Mouse (Mus musculus): Measurements from ENCODE around the gene Krt17. TPM values are rescaled to one million over a fixed set of nuclear protein-coding genes. Genes with fewer than 3 reads are reported as not detected.

The Krt17 gene
- polyA plus RNA-seq, 2 experiments: 0.15 to 0.18 TPM

DNA sequence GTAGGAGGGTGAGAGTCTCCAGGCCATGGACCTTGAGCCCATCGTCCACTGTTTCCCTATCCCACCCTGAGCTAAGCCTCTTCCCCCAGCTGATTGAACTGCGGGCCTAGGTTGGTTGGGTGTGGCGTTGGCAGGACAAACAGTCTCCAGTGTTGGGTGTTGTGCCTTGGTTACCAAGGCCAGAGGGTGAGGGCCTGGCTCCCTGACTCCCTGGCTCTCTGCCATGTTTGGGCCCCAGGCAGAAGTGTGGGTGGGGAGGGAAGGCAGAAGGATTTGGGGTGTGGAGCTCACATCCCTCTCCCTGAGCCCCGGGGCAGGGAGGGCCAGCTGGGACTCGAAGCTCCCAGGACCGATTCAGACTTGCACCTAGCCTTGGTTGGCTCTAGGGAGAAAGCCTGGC is 28.1 kb upstream of the Krt17 start:
- no peak overlapping the region for H3K4me3 ChIP-seq (ENCODE audit: insufficient read depth in 1 of 2, low read depth in 2 of 2, low read length in 2 of 2)
- H3K9ac ChIP-seq (replicated peaks): no peak overlapping the region
- no peaks in the 10 kb centered on the region for H3K9me3 ChIP-seq (ENCODE audit: control insufficient read depth, low read length)
- no peaks in the 10 kb centered on the region for H3K27me3 ChIP-seq (ENCODE audit: control insufficient read depth, insufficient read depth, low read length)
- no peaks in the 10 kb centered on the region for H3K36me3 ChIP-seq (replicated peaks; ENCODE audit: control insufficient read depth, insufficient read depth, low read depth)
- DNase-seq (ENCODE audit: low read depth in 3 of 3, low spot score in 3 of 3) (no peak), ATAC-seq (ENCODE audit: insufficient read depth) (no peak)
- no peaks in the 10 kb centered on the region for H3K4me1 ChIP-seq (replicated peaks; ENCODE audit: control insufficient read depth in 2 of 2, insufficient read depth in 2 of 2, low read length in 1 of 2)
- 72% methylated on average over 6 of the region's 6 CpGs for WGBS (ENCODE audit: insufficient replicate concordance)
- TF ChIP-seq CTCF (IDR thresholded peaks at IDR 0.05; ENCODE audit: low read depth) (no peak), EP300 (IDR thresholded peaks at IDR 0.05; ENCODE audit: low read depth) (no peak)
- H3K27ac ChIP-seq: no peak overlapping the region
- H3K4me2 ChIP-seq (ENCODE audit: low read depth): no peak overlapping the region

DNA sequence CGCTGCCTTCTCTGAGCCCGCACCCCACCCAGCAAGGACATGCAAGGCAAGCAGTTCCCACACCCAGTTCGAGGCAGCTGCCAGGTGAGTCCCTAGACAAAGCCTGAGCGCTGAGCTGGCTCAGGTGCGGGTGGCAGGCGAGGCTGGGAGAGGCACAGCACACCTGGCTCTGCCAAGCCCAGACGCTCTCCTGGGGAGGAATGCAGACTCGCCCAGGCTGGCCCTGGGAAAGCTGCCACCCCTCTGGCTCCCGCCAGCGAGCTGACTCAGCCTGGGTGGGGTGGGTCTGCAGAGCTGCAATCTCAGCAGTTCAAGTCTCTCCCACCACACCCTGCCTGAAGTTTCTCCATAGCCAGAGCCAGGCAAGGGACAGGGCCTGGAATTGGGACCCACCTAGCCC is 26.2 kb upstream of the Krt17 start:
- WGBS (ENCODE audit: insufficient replicate concordance): 43% methylated on average over 10 of the region's 10 CpGs
- Histone ChIP-seq H3K4me1 (replicated peaks; ENCODE audit: control insufficient read depth in 2 of 2, insufficient read depth in 2 of 2, low read length in 1 of 2) (no peaks in the 10 kb centered on the region), H3K9me3 (ENCODE audit: control insufficient read depth, low read length) (no peaks in the 10 kb centered on the region), H3K9ac (replicated peaks) (no peak overlapping the region), H3K27ac (no peak overlapping the region), H3K27me3 (ENCODE audit: control insufficient read depth, insufficient read depth, low read length) (no peaks in the 10 kb centered on the region), H3K36me3 (replicated peaks; ENCODE audit: control insufficient read depth, insufficient read depth, low read depth) (no peaks in the 10 kb centered on the region), H3K4me3 (ENCODE audit: insufficient read depth in 1 of 2, low read depth in 2 of 2, low read length in 2 of 2) (no peak overlapping the region), H3K4me2 (ENCODE audit: low read depth) (no peak overlapping the region)
- TF ChIP-seq CTCF (IDR thresholded peaks at IDR 0.05; ENCODE audit: low read depth): no peak
- TF ChIP-seq EP300 (IDR thresholded peaks at IDR 0.05; ENCODE audit: low read depth): no peak
- DNase-seq (ENCODE audit: low read depth in 3 of 3, low spot score in 3 of 3): no peak
- ATAC-seq (ENCODE audit: insufficient read depth): no peak

DNA sequence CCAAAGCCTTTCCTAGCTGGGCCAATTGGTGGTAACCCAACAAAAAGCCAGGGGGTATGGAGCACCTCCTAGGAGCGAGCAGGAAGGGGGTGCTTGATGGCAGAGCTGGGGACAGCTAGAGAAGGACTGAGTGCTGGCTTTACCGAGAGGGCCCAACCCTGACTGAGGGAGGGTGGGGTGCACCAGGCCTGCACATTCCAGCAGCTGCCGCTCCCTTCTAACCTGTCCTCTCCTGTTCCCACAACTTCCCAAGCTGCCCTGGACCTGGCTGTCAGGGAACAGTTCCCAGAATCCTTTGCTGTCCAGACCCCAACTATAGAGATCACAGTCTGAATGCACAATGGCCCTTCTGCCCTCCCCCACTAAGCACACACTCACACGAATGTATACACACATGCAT is 24.2 kb upstream of the Krt17 start:
- WGBS (ENCODE audit: insufficient replicate concordance): 59% methylated on average over 4 of the region's 4 CpGs

DNA sequence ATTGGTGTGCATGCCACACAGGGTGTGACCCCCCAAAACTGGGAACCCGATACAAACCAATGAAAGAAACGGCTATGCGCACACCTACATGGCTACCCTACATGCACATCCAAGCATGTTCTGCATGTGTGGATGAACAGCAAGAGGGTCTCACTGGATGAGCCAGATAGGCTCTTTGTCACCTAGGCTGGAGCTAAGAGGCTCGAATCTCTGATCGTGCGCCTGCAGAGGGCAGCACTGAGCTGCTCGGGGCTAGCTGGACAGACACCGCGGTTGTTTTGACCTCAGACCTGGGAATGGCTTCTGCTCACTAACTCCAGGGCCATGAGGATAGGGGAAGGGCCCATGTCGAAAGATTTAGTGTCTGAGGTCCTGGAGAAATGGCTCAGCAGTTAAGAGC is 21.7 kb upstream of the Krt17 start:
- Histone ChIP-seq H3K4me3 (ENCODE audit: insufficient read depth in 1 of 2, low read depth in 2 of 2, low read length in 2 of 2) (no peak overlapping the region), H3K9ac (replicated peaks) (no peak overlapping the region), H3K9me3 (ENCODE audit: control insufficient read depth, low read length) (no peaks in the 10 kb centered on the region), H3K27ac (no peak overlapping the region), H3K36me3 (replicated peaks; ENCODE audit: control insufficient read depth, insufficient read depth, low read depth) (no peaks in the 10 kb centered on the region), H3K27me3 (ENCODE audit: control insufficient read depth, insufficient read depth, low read length) (no peaks in the 10 kb centered on the region), H3K4me2 (ENCODE audit: low read depth) (no peak overlapping the region), H3K4me1 (replicated peaks; ENCODE audit: control insufficient read depth in 2 of 2, insufficient read depth in 2 of 2, low read length in 1 of 2) (no peaks in the 10 kb centered on the region)
- TF ChIP-seq EP300 (IDR thresholded peaks at IDR 0.05; ENCODE audit: low read depth) (no peak), CTCF (IDR thresholded peaks at IDR 0.05; ENCODE audit: low read depth) (peak; percentile 96)
- DNase-seq (ENCODE audit: low read depth in 3 of 3, low spot score in 3 of 3) (peak; percentile 30 to 50 (median 37)), ATAC-seq (ENCODE audit: insufficient read depth) (no peak)
- 20% methylated on average over 10 of the region's 10 CpGs for WGBS (ENCODE audit: insufficient replicate concordance)

More for the DNA sequence above, 24.2 kb upstream of the Krt17 start:
- no peak overlapping the region for H3K9ac ChIP-seq (replicated peaks)
- no peak overlapping the region for H3K27ac ChIP-seq
- H3K4me2 ChIP-seq (ENCODE audit: low read depth): no peak overlapping the region
- H3K4me3 ChIP-seq (ENCODE audit: insufficient read depth in 1 of 2, low read depth in 2 of 2, low read length in 2 of 2): no peak overlapping the region
- no peaks in the 10 kb centered on the region for H3K9me3 ChIP-seq (ENCODE audit: control insufficient read depth, low read length)
- DNase-seq (ENCODE audit: low read depth in 3 of 3, low spot score in 3 of 3) (no peak), ATAC-seq (ENCODE audit: insufficient read depth) (no peak)
- no peaks in the 10 kb centered on the region for H3K4me1 ChIP-seq (replicated peaks; ENCODE audit: control insufficient read depth in 2 of 2, insufficient read depth in 2 of 2, low read length in 1 of 2)
- H3K27me3 ChIP-seq (ENCODE audit: control insufficient read depth, insufficient read depth, low read length): no peaks in the 10 kb centered on the region
- TF ChIP-seq CTCF (IDR thresholded peaks at IDR 0.05; ENCODE audit: low read depth) (no peak), EP300 (IDR thresholded peaks at IDR 0.05; ENCODE audit: low read depth) (no peak)
- H3K36me3 ChIP-seq (replicated peaks; ENCODE audit: control insufficient read depth, insufficient read depth, low read depth): no peaks in the 10 kb centered on the region

DNA sequence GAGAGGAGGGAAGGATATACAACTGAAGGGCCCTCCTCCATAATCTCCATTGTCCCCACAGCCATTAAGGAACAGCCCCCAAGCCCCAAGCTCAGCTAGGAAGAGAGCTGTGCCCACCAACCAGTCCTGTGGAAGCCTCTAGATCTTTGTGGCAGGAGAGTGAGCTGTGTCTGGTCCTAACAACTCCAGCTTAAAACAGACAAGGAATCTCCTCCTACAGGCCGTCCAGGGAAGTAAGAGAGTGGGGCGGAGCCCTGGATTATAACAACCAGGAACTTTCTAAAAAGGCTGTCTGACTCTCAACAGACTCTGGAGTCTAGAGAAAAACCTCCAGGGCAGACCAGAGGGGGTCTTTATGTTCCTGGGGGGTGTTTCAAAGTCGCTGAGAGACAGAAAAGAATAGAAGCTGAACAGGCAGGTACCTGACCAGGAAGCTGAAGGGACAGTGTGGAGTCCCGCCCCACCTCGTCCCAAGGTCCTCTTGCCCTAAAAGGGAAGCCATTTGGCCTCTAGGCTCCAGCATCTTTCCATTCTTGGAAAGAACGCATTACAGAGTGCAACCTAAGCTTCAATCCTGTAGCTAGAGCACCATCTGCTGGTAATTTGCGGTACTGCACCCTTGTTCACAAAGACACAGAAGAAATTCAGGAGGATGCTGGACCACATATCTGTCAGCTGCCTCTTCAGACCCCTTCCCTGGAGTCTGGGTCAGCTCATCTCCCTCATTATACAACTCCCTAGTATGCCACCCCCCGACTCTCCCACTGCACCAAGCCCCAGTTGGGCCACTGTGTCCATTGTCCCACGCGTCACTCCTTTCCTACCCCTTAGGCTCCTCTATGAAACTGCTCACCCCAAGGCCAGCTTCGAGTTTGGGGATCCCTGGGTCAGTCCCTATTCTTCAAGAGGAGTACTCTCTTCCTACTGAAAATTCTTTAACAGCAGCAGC is 21.0 kb upstream of the Krt17 start:
- peak; percentile 45 to 62 (median 54) for DNase-seq (ENCODE audit: low read depth in 3 of 3, low spot score in 3 of 3)
- ATAC-seq (ENCODE audit: insufficient read depth): no peak
- H3K4me2 ChIP-seq (ENCODE audit: low read depth): no peak overlapping the region
- 20% methylated on average over 11 of the region's 11 CpGs for WGBS (ENCODE audit: insufficient replicate concordance)
- H3K9ac ChIP-seq (replicated peaks): no peak overlapping the region
- H3K4me1 ChIP-seq (replicated peaks; ENCODE audit: control insufficient read depth in 2 of 2, insufficient read depth in 2 of 2, low read length in 1 of 2): no peaks in the 10 kb centered on the region
- TF ChIP-seq EP300 (IDR thresholded peaks at IDR 0.05; ENCODE audit: low read depth) (no peak), CTCF (IDR thresholded peaks at IDR 0.05; ENCODE audit: low read depth) (peak; percentile 97)
- H3K9me3 ChIP-seq (ENCODE audit: control insufficient read depth, low read length): no peaks in the 10 kb centered on the region
- H3K4me3 ChIP-seq (ENCODE audit: insufficient read depth in 1 of 2, low read depth in 2 of 2, low read length in 2 of 2): no peak overlapping the region
- H3K36me3 ChIP-seq (replicated peaks; ENCODE audit: control insufficient read depth, insufficient read depth, low read depth): no peaks in the 10 kb centered on the region
- H3K27me3 ChIP-seq (ENCODE audit: control insufficient read depth, insufficient read depth, low read length): no peaks in the 10 kb centered on the region
- H3K27ac ChIP-seq: no peak overlapping the region
